Mouse (Mus musculus) midbrain, embryonic 16.5 days (tissue): ENCODE measurements at regions not wholly inside any gene's neighbourhood (a gene's known extent, or its start where the extent isn't known, plus 50 kb on each side); places are given as distances from the start of the nearest gene placed in this dataset.

Source experiments
- ATAC-seq: fragments of 200-750 bp; cut with Nextera tagmentation; 2 replicates; pipeline ENCODE4 v1.8.0; 2017; ENCODE audit warnings: moderate TSS enrichment
- H3K27ac ChIP-seq: fragments of 300-500 bp; sonication (generic); 2 replicates; pipeline ENCODE4 v1.5.1; 2014; ENCODE audit warnings: mild to moderate bottlenecking, low read length, mixed read lengths
- H3K27me3 ChIP-seq: fragments of 300-500 bp; sonication (generic); 2 replicates; pipeline ENCODE4 v1.6.1; 2014; ENCODE audit warnings: low read depth, low read length, mixed read lengths; ENCODE audit not compliant: control insufficient read depth, insufficient read depth
- H3K36me3 ChIP-seq: fragments of 300-500 bp; sonication (generic); 2 replicates; pipeline ENCODE4 v1.6.1; 2014; ENCODE audit warnings: mild to moderate bottlenecking, low read length, moderate library complexity, mixed read lengths; ENCODE audit not compliant: control insufficient read depth, insufficient read depth
- H3K4me1 ChIP-seq: fragments of 300-500 bp; sonication (generic); 2 replicates; pipeline ENCODE4 v1.6.1; 2014; ENCODE audit warnings: mild to moderate bottlenecking, low read length, mixed read lengths; ENCODE audit not compliant: control insufficient read depth, insufficient read depth
- H3K4me2 ChIP-seq: fragments of 300-500 bp; sonication (generic); 2 replicates; pipeline ENCODE4 v1.6.1; 2014; ENCODE audit warnings: mild to moderate bottlenecking, low read length, mixed read lengths
- H3K4me3 ChIP-seq: fragments of 300-500 bp; sonication (generic); 2 replicates; pipeline ENCODE4 v1.5.1; 2014; ENCODE audit warnings: low read depth, mild to moderate bottlenecking, low read length, moderate library complexity, mixed read lengths
- H3K9ac ChIP-seq: fragments of 300-500 bp; sonication (generic); 2 replicates; pipeline ENCODE4 v1.6.1; 2014; ENCODE audit warnings: low read depth, low read length, mixed read lengths
- H3K9me3 ChIP-seq: fragments of 300-500 bp; sonication (generic); replicated peaks from 2 replicates; pipeline ENCODE4 v1.6.1; 2014; ENCODE audit warnings: mild to moderate bottlenecking, low read length, mixed read lengths; ENCODE audit not compliant: control insufficient read depth, poor library complexity, severe bottlenecking
- WGBS: fragments of 180-500 bp; shearing (Covaris S2); extraction: QIAGEN DNeasy Blood & Tissue Kit; methylation state at CpG from one replicate; pipeline ENCODE4 v1.1.7; 2014; 5-methylcytosine and 5-hydroxymethylcytosine counted together

- H3K4me1 ChIP-seq = no peaks in the 10 kb centered on the region
- no peak for ATAC-seq
- H3K27me3 ChIP-seq = no peaks in the 10 kb centered on the region
- no peaks in the 10 kb centered on the region for H3K36me3 ChIP-seq
- no peak overlapping the region for H3K9ac ChIP-seq
- H3K9me3 ChIP-seq = no peaks in the 10 kb centered on the region
- no peak overlapping the region for H3K27ac ChIP-seq
- WGBS = 70% methylated on average over 4 of the region's 4 CpGs
- no peak overlapping the region for H3K4me3 ChIP-seq
- no peak overlapping the region for H3K4me2 ChIP-seq
Measured at GRCm38 (mm10) chr11:21427291-21428012, 56.5 kb upstream of the Ugp2 start.

GRCm38 (mm10) chr11:21425480-21426101 is 54.6 kb upstream of the Ugp2 start:
- no peak overlapping the region for H3K27ac ChIP-seq
- ATAC-seq = no peak
- H3K9ac ChIP-seq = no peak overlapping the region
- H3K9me3 ChIP-seq = no peaks in the 10 kb centered on the region
- H3K36me3 ChIP-seq = no peaks in the 10 kb centered on the region
- 89% methylated on average over 6 of the region's 6 CpGs for WGBS
- no peaks in the 10 kb centered on the region for H3K4me1 ChIP-seq
- no peaks in the 10 kb centered on the region for H3K27me3 ChIP-seq
- H3K4me3 ChIP-seq = no peak overlapping the region
- H3K4me2 ChIP-seq = no peak overlapping the region

- Histone ChIP-seq H3K4me1 (no peaks in the 10 kb centered on the region), H3K27ac (no peak overlapping the region), H3K4me2 (no peak overlapping the region), H3K9ac (no peak overlapping the region), H3K9me3 (no peaks in the 10 kb centered on the region), H3K36me3 (no peaks in the 10 kb centered on the region), H3K27me3 (no peaks in the 10 kb centered on the region), H3K4me3 (no peak overlapping the region)
- no peak for ATAC-seq
Measured at GRCm38 (mm10) chr11:21424345-21424744, 53.3 kb upstream of the Ugp2 start.

- H3K9me3 ChIP-seq = no peaks in the 10 kb centered on the region
- 61% methylated on average over 2 of the region's 2 CpGs for WGBS
- H3K4me2 ChIP-seq = no peak overlapping the region
Measured at GRCm38 (mm10) chr11:21422281-21422878, 51.4 kb upstream of the Ugp2 start.

More at GRCm38 (mm10) chr11:21422281-21422878, 51.4 kb upstream of the Ugp2 start:
- Histone ChIP-seq H3K27ac (no peak overlapping the region), H3K36me3 (no peaks in the 10 kb centered on the region), H3K9ac (no peak overlapping the region), H3K4me3 (no peak overlapping the region), H3K27me3 (no peaks in the 10 kb centered on the region), H3K4me1 (no peaks in the 10 kb centered on the region)
- ATAC-seq = no peak
